ENCODE assay signal across 9 mouse cellular contexts in the genomic region with DNA sequence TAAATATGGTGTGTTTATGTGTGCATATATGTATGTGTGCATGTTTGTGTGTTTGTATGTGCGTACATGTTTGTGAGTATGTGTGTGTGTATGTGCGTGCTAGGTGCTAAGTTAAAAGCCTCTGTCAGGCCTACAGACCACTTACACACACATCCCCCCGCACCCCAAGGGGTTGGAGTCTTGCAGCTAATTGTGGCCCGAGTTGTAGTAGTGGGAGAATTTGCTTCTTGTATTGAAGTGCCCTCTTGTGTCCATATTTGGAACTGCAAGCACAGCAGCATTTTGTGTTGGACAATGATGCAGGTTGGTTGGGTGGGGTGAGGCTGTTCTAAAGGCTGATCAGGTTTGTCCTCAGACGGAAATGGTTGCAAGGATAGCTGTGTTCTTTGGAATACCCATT. TPM values are rescaled to one million over a fixed set of nuclear protein-coding genes. Genes with fewer than 3 reads are reported as not detected.
DNase-seq lines count a peak whose midpoint lies in the region; ATAC-seq and TF ChIP-seq lines count a peak whose summit lies in the region.
"Had no signal": no experiment of that assay in that cellular context is flagged by ENCODE, and none has a peak within 500 bp of the region (broad histone marks: within the 10 kb centered on the region; RNA-seq: fewer than 3 reads in every experiment).

No protein-coding gene starts in this region.

- H3K79me2 ChIP-seq in liver, adult 2 months (ENCODE audit: control insufficient read depth, insufficient read depth, low read length) = no peaks in the 10 kb centered on the region

- no peak overlapping the region for H3K27ac ChIP-seq in kidney, embryonic 14.5 days (ENCODE audit: low read depth, low read length)
- H3K27ac ChIP-seq in liver, adult 2 months (replicated peaks; ENCODE audit: insufficient read depth, low read depth, low read length) = no peak overlapping the region
- H3K27ac ChIP-seq: heart, embryonic 13.5 days had no signal

- ATAC-seq in Patski = no peak
- ATAC-seq in kidney, embryonic 14.5 days (ENCODE audit: low FRiP score, low TSS enrichment) = peak; percentile 66; the same call in 1 of the 2 replicates

- no peak overlapping the region for H3K4me2 ChIP-seq in kidney, embryonic 14.5 days (replicated peaks; ENCODE audit: low read depth, low read length)
- H3K4me2 ChIP-seq: heart, embryonic 13.5 days had no signal

- DNase-seq in B cell, adult 2 months = peak; percentile 82 to 83
- peak; percentile 17 for DNase-seq in Patski (ENCODE audit: low read depth, low spot score)
- DNase-seq in cerebellum, postnatal 10 days = peak; percentile 83 to 92
- DNase-seq in gastrocnemius, postnatal 10 days = peak; percentile 72
- DNase-seq in liver, adult 2 months (ENCODE audit: extremely low read depth, low read depth, low spot score) = peak; percentile 70
- DNase-seq in retina, adult 2 months (ENCODE audit: low read depth, low spot score) = peak; percentile 64
- DNase-seq in urinary bladder, postnatal 10 days (ENCODE audit: low spot score) = peak; percentile 23

- peak; percentile 81 for TF ChIP-seq CTCF in Patski (IDR thresholded peaks at IDR 0.05)
- peak; percentile 47 for TF ChIP-seq CTCF in liver, adult 2 months (IDR thresholded peaks at IDR 0.05; ENCODE audit: low read depth, low read length)

- no peak for TF ChIP-seq POLR2A in liver, adult 2 months (IDR thresholded peaks at IDR 0.05; ENCODE audit: extremely low read depth, insufficient read depth, low read length)

- in situ Hi-C loops in Patski (cut with MboI; ENCODE audit: low pct_unique_long_range_greater_than_20kb) = loop anchor here (5.0 to 25.0 kb wide), 2 partner anchors 65 to 355 kb away; a partner anchor contains a TSS

- H3K4me1 ChIP-seq in kidney, embryonic 14.5 days (ENCODE audit: control insufficient read depth, insufficient read depth, low read length) = no peaks in the 10 kb centered on the region
- H3K4me1 ChIP-seq in liver, adult 2 months (ENCODE audit: control insufficient read depth, insufficient read depth, low read length) = no peaks in the 10 kb centered on the region
- H3K4me1 ChIP-seq: heart, embryonic 13.5 days had no signal

- H3K36me3 ChIP-seq in kidney, embryonic 14.5 days (ENCODE audit: control insufficient read depth, insufficient read depth, low read length) = no peaks in the 10 kb centered on the region
- H3K36me3 ChIP-seq in liver, adult 2 months (ENCODE audit: control insufficient read depth, insufficient read depth, low read length) = no peaks in the 10 kb centered on the region
- H3K36me3 ChIP-seq: heart, embryonic 13.5 days had no signal

- no peak overlapping the region for H3K9ac ChIP-seq in kidney, embryonic 14.5 days (ENCODE audit: low read depth, low read length)
- H3K9ac ChIP-seq in liver, adult 2 months (ENCODE audit: low read depth, low read length) = no peak overlapping the region
- H3K9ac ChIP-seq: heart, embryonic 13.5 days had no signal

- POLR2A ChIA-PET in Patski (lab: Charles Lee) = no interaction called here

- 38% methylated on average over 5 of the region's 5 CpGs for WGBS in kidney, embryonic 14.5 days
- WGBS in liver, adult 2 months = 28% methylated on average over 5 of the region's 5 CpGs

- H3K27me3 ChIP-seq in Patski = peaks cover 3% of the 10 kb centered on the region
- H3K27me3 ChIP-seq in kidney, embryonic 14.5 days (ENCODE audit: control insufficient read depth, insufficient read depth, low read length) = no peaks in the 10 kb centered on the region
- H3K27me3 ChIP-seq in liver, adult 2 months (ENCODE audit: control insufficient read depth, insufficient read depth, low read length) = no peaks in the 10 kb centered on the region

- no peaks in the 10 kb centered on the region for H3K9me3 ChIP-seq in kidney, embryonic 14.5 days (ENCODE audit: control insufficient read depth, low read length)
- H3K9me3 ChIP-seq: heart, embryonic 13.5 days had no signal

- CTCF ChIA-PET in Patski (lab: Charles Lee) = interaction anchor here (0.6 to 2.1 kb wide), 5 partner anchors 9 to 176 kb away, joined by 3 to 13 read pairs (median 3); a partner anchor contains a TSS

- no peak overlapping the region for H3K4me3 ChIP-seq in kidney, embryonic 14.5 days (ENCODE audit: low read length)
- H3K4me3 ChIP-seq in liver, adult 2 months (ENCODE audit: insufficient read depth, low read depth, low read length) = no peak overlapping the region
- H3K4me3 ChIP-seq: heart, embryonic 13.5 days had no signal

RNA-seq across cellular contexts. Expression of a gene that starts 35.7 kb away (rescaled TPM):
- not detected for polyA plus RNA-seq in Patski (2021)
- total RNA-seq in gastrocnemius, postnatal 10 days (2021) = not detected
- polyA plus RNA-seq in kidney, embryonic 14.5 days (2014; fragmentation: Nextera tagmentation; extraction: Ambion mirVana) = not detected in 2 replicates
- total RNA-seq in liver, adult 2 months (2014; rRNA removed) = 6.3 and 10.0 TPM in 2 replicates
- polyA plus RNA-seq in liver, adult 2 months (2012; rRNA removed) = 2.7 and 7.4 TPM in 2 replicates
- polyA plus RNA-seq: heart, embryonic 13.5 days had no signal

RNA-seq across cellular contexts. Expression of a gene that starts 39.3 kb away (rescaled TPM):
- polyA plus RNA-seq in Patski (2021) = 10.6 TPM
- under 1 TPM; 0.25 to 0.87 TPM for total RNA-seq in gastrocnemius, postnatal 10 days (2021)
- 1.2 and 2.0 TPM in 2 replicates for polyA plus RNA-seq in kidney, embryonic 14.5 days (2014; fragmentation: Nextera tagmentation; extraction: Ambion mirVana)
- total RNA-seq in liver, adult 2 months (2014; rRNA removed) = 5.8 and 6.5 TPM in 2 replicates
- polyA plus RNA-seq in liver, adult 2 months (2012; rRNA removed) = 1.3 and 1.8 TPM in 2 replicates

RNA-seq across cellular contexts. Expression of a gene that starts 49.3 kb away (rescaled TPM):
- polyA plus RNA-seq in Patski (2021) = 3.2 TPM
- total RNA-seq in gastrocnemius, postnatal 10 days (2021) = 1 to 10 TPM; 7.7 to 7.8 TPM
- 5.9 and 8.0 TPM in 2 replicates for polyA plus RNA-seq in kidney, embryonic 14.5 days (2014; fragmentation: Nextera tagmentation; extraction: Ambion mirVana)
- total RNA-seq in liver, adult 2 months (2014; rRNA removed) = 38.3 and 72.7 TPM in 2 replicates
- 28.5 and 68.1 TPM in 2 replicates for polyA plus RNA-seq in liver, adult 2 months (2012; rRNA removed)

RNA-seq across cellular contexts. Expression of a gene that starts 58.8 kb away (rescaled TPM):
- polyA plus RNA-seq in Patski (2021) = 83.4 TPM
- total RNA-seq in gastrocnemius, postnatal 10 days (2021) = 100 to 1,000 TPM; 104 to 113 TPM
- 22.3 and 22.5 TPM in 2 replicates for polyA plus RNA-seq in kidney, embryonic 14.5 days (2014; fragmentation: Nextera tagmentation; extraction: Ambion mirVana)
- 126 and 149 TPM in 2 replicates for total RNA-seq in liver, adult 2 months (2014; rRNA removed)
- polyA plus RNA-seq in liver, adult 2 months (2012; rRNA removed) = 157 and 288 TPM in 2 replicates

Comparison
In these comparisons a context has a peak if more than half of its experiments do, and no peak if none do; other contexts are left out.
1. DNase-seq: peak in every context shown above with its lines; median percentile 88 in cerebellum, postnatal 10 days; 82 in B cell, adult 2 months; 72 in gastrocnemius, postnatal 10 days; 70 in liver, adult 2 months; 64 in retina, adult 2 months; 23 in urinary bladder, postnatal 10 days; 17 in Patski.